Mouse (Mus musculus) CH12.LX (cell line): ENCODE data around the gene Tmod3. TPM values are rescaled to one million over a fixed set of nuclear protein-coding genes. Genes with fewer than 3 reads are reported as not detected.

Experiments
- DNase-seq: peaks from one replicate; pipeline ENCODE4 v3.0.0-alpha.2; 2013; ENCODE audit errors: extremely low read depth
- H3K27ac ChIP-seq: 2 replicates; pipeline ENCODE4 v1.5.1; 2012; ENCODE audit warnings: low read depth, mild to moderate bottlenecking, control low read depth, moderate library complexity; ENCODE audit not compliant: insufficient read depth
- H3K27me3 ChIP-seq: replicated peaks from 2 replicates; pipeline ENCODE3; 2012; ENCODE audit warnings: inconsistent platforms
- H3K36me3 ChIP-seq, 2 experiments: replicated peaks in 1 of 2; 2 replicates each; pipeline versions ENCODE3 to v1.6.1; 2012; ENCODE audit warnings: inconsistent platforms in 1 of 2, low read length in 1 of 2, mild to moderate bottlenecking in 1 of 2, mixed read lengths in 1 of 2, moderate library complexity in 1 of 2; ENCODE audit not compliant: control insufficient read depth in 1 of 2, insufficient read depth in 1 of 2
- H3K4me1 ChIP-seq, 2 experiments: 2 replicates each; pipeline ENCODE4 v1.6.1; 2012; ENCODE audit warnings: inconsistent platforms in 1 of 2, moderate library complexity in 1 of 2; ENCODE audit not compliant: insufficient read depth in 2 of 2, control insufficient read depth in 1 of 2
- H3K4me2 ChIP-seq: 2 replicates; pipeline ENCODE4 v1.6.1; 2012; ENCODE audit warnings: low read depth, mild to moderate bottlenecking, control low read depth; ENCODE audit not compliant: poor library complexity, insufficient read depth, severe bottlenecking
- H3K4me3 ChIP-seq, 3 experiments: fragments of 150-350 bp in 1 of 3; sonication (generic) in 1 of 3; replicated peaks in 1 of 3; 2 replicates each; pipeline versions ENCODE3 to v1.5.1; 2011 to 2012; ENCODE audit warnings: low read depth in 2 of 3, low read length in 2 of 3, mild to moderate bottlenecking in 2 of 3, moderate library complexity in 2 of 3, control low read depth in 1 of 3, improper control_type of control experiment in 1 of 3, inconsistent platforms in 1 of 3, mixed read lengths in 1 of 3; ENCODE audit not compliant: poor library complexity in 1 of 3
- H3K79me2 ChIP-seq: replicated peaks from 2 replicates; pipeline ENCODE4 v1.6.1; 2012; ENCODE audit warnings: mild to moderate bottlenecking, moderate library complexity; ENCODE audit not compliant: control insufficient read depth, poor library complexity, insufficient read depth, severe bottlenecking; ENCODE audit errors: extremely low read depth
- H3K9ac ChIP-seq: 2 replicates; pipeline ENCODE4 v1.6.1; 2012; ENCODE audit warnings: low read depth, mild to moderate bottlenecking, control low read depth, moderate library complexity; ENCODE audit not compliant: insufficient read depth
- H3K9me3 ChIP-seq: replicated peaks from 2 replicates; pipeline ENCODE3; 2012; ENCODE audit warnings: low read length, inconsistent platforms, mixed read lengths
- BHLHE40 ChIP-seq: IDR thresholded peaks from 2 replicates; pipeline ENCODE4 v1.6.1; 2011; ENCODE audit warnings: mild to moderate bottlenecking, low read depth, low read length, improper control_type of control experiment
- CHD1 ChIP-seq: IDR thresholded peaks from 2 replicates; pipeline ENCODE4 v1.6.1; 2012; ENCODE audit warnings: low read depth, low read length, improper control_type of control experiment, inconsistent platforms
- CTCF ChIP-seq, 2 experiments: IDR thresholded peaks in 1 of 2; conservative IDR thresholded peaks in 1 of 2; 2 replicates each; pipeline ENCODE4 v1.5.1; 2011 to 2012; ENCODE audit warnings: low read depth in 2 of 2, low read length in 2 of 2, improper control_type of control experiment in 1 of 2, inconsistent platforms in 1 of 2, mild to moderate bottlenecking in 1 of 2, moderate library complexity in 1 of 2
- ELF1 ChIP-seq: IDR thresholded peaks from 2 replicates; pipeline ENCODE4 v1.6.1; 2014; ENCODE audit warnings: low read depth, mild to moderate bottlenecking, inconsistent platforms, low read length, improper control_type of control experiment
- ETS1 ChIP-seq: conservative IDR thresholded peaks from 2 replicates; pipeline ENCODE4 v1.6.1; 2012; ENCODE audit warnings: low read depth, mild to moderate bottlenecking, inconsistent platforms, low read length, improper control_type of control experiment, moderate library complexity
- GABPA ChIP-seq: IDR thresholded peaks from 2 replicates; pipeline ENCODE4 v1.6.1; 2012; ENCODE audit warnings: low read depth, low read length, improper control_type of control experiment, inconsistent platforms; ENCODE audit not compliant: insufficient replicate concordance
- JUND ChIP-seq: conservative IDR thresholded peaks from 2 replicates; pipeline ENCODE4 v1.6.1; 2011; ENCODE audit warnings: low read depth, low read length, improper control_type of control experiment
- MAX ChIP-seq: IDR thresholded peaks from 2 replicates; pipeline ENCODE4 v1.6.1; 2011; ENCODE audit warnings: low read length, improper control_type of control experiment
- MEF2A ChIP-seq: IDR thresholded peaks from 2 replicates; pipeline ENCODE4 v1.6.1; 2014; ENCODE audit warnings: low read depth, mild to moderate bottlenecking, inconsistent platforms, low read length, improper control_type of control experiment, borderline replicate concordance
- MYC ChIP-seq: IDR thresholded peaks from 2 replicates; pipeline ENCODE4 v1.6.1; 2011; ENCODE audit warnings: low read depth, mild to moderate bottlenecking, improper control_type of control experiment, low read length
- NELFE ChIP-seq: IDR thresholded peaks from 2 replicates; pipeline ENCODE4 v1.6.1; 2011; ENCODE audit warnings: low read depth, low read length, improper control_type of control experiment
- NRF1 ChIP-seq: IDR thresholded peaks from 2 replicates; pipeline ENCODE4 v1.6.1; 2014; ENCODE audit warnings: low read depth, mild to moderate bottlenecking, inconsistent platforms, low read length, improper control_type of control experiment, moderate library complexity
- PAX5 ChIP-seq: IDR thresholded peaks from 2 replicates; pipeline ENCODE4 v1.6.1; 2012; ENCODE audit warnings: low read length, inconsistent platforms, mixed read lengths
- SIN3A ChIP-seq: IDR thresholded peaks from 2 replicates; pipeline ENCODE4 v1.6.1; 2012; ENCODE audit warnings: low read length, improper control_type of control experiment, inconsistent platforms
- SMC3 ChIP-seq: IDR thresholded peaks from 2 replicates; pipeline ENCODE4 v1.6.1; 2011; ENCODE audit warnings: low read depth, low read length, improper control_type of control experiment
- TBP ChIP-seq: conservative IDR thresholded peaks from 2 replicates; pipeline ENCODE4 v1.6.1; 2011; ENCODE audit warnings: low read depth, low read length, improper control_type of control experiment
- TCF12 ChIP-seq: IDR thresholded peaks from 2 replicates; pipeline ENCODE4 v1.6.1; 2014; ENCODE audit warnings: low read depth, mild to moderate bottlenecking, inconsistent platforms, low read length, improper control_type of control experiment
- UBTF ChIP-seq: IDR thresholded peaks from 2 replicates; pipeline ENCODE4 v1.6.1; 2012; ENCODE audit warnings: low read depth, mild to moderate bottlenecking, inconsistent platforms, low read length, improper control_type of control experiment, moderate library complexity
- USF1 ChIP-seq: IDR thresholded peaks from 2 replicates; pipeline ENCODE4 v1.6.1; 2014; ENCODE audit warnings: low read depth, mild to moderate bottlenecking, inconsistent platforms, low read length, improper control_type of control experiment
- ZC3H11A ChIP-seq: IDR thresholded peaks from 2 replicates; pipeline ENCODE4 v1.6.1; 2012; ENCODE audit warnings: low read depth, mild to moderate bottlenecking, inconsistent platforms, low read length, improper control_type of control experiment
- ZKSCAN1 ChIP-seq: IDR thresholded peaks from 2 replicates; pipeline ENCODE4 v1.6.1; 2012; ENCODE audit warnings: low read depth, inconsistent platforms, low read length, improper control_type of control experiment, borderline replicate concordance
- dilution Hi-C: fragments of 300-500 bp; cut with MboI; formaldehyde crosslinking; loops from 2 replicates; pipeline ENCODE4 v1.14.3; 2020; ENCODE audit warnings: low sequenced_read_pairs; ENCODE audit not compliant: extremely low pct_unique_long_range_greater_than_20kb, extremely low pct_ligation_motif_present
- in situ Hi-C: fragments of 300-500 bp; cut with MboI; formaldehyde crosslinking; loops from 3 replicates; pipeline ENCODE4 v1.14.3; 2019; ENCODE audit warnings: low sequenced_read_pairs, low pct_ligation_motif_present, low pct_unique_long_range_greater_than_20kb, mixed read lengths
- polyA plus RNA-seq: library from polyadenylated mRNA; unstranded; fragments of >175 nt; gene quantifications from 2 replicates; pipeline ENCODE4 v1.2.1, GENCODE M21; 2012; ENCODE audit warnings: low read depth; ENCODE audit not compliant: insufficient read length
- total RNA-seq, 2 experiments: library from RNA; depleted of rRNA; stranded (reverse); fragments of 300-350 nt in 1 of 2; fragments of >200 nt in 1 of 2; gene quantifications; 2 replicates each; pipeline ENCODE4 v1.2.3; 2012 to 2014

Gene Tmod3
- total and polyA plus RNA-seq, 3 experiments = 40.5 to 71.0 (median 52.0) TPM

- no peak for DNase-seq
- Histone ChIP-seq H3K27ac (no peak overlapping the region), H3K4me3 (no peak overlapping the region), H3K9me3 (peaks cover 4% of the 10 kb centered on the region), H3K4me2 (no peak overlapping the region), H3K36me3 (peaks cover 0 to 16% of the 10 kb centered on the region in 2 experiments), H3K4me1 (peaks cover 11 to 55% of the 10 kb centered on the region in 2 experiments), H3K27me3 (no peaks in the 10 kb centered on the region), H3K9ac (no peak overlapping the region), H3K79me2 (peaks cover 46% of the 10 kb centered on the region)
- in situ Hi-C loops = no loop called here
- no peak for TF ChIP-seq PAX5
- no peak for TF ChIP-seq MYC
- no peak for TF ChIP-seq CTCF (conservative IDR thresholded peaks at IDR 0.05 in 1 of 2, IDR thresholded peaks at IDR 0.05 in 1 of 2; ENCODE audit: low read depth in 2 of 2, low read length in 2 of 2)
- TF ChIP-seq ELF1 = no peak
- TF ChIP-seq JUND = no peak
- no peak for TF ChIP-seq TCF12
- no peak for TF ChIP-seq MAX
- no peak for TF ChIP-seq USF1
- TF ChIP-seq BHLHE40 = no peak
- TF ChIP-seq TBP = no peak
- TF ChIP-seq GABPA = no peak
- TF ChIP-seq MEF2A = no peak
- TF ChIP-seq NRF1 = no peak
- TF ChIP-seq NELFE = no peak
- TF ChIP-seq UBTF = no peak
- TF ChIP-seq SMC3 = no peak
- TF ChIP-seq ZC3H11A = no peak
- TF ChIP-seq ETS1 = no peak
- TF ChIP-seq SIN3A = no peak
- dilution Hi-C loops = no loop called here
These were observed 8.1 kb downstream of the Tmod3 start for GRCm38 (mm10) chr9:75551342-75551741.

DNA sequence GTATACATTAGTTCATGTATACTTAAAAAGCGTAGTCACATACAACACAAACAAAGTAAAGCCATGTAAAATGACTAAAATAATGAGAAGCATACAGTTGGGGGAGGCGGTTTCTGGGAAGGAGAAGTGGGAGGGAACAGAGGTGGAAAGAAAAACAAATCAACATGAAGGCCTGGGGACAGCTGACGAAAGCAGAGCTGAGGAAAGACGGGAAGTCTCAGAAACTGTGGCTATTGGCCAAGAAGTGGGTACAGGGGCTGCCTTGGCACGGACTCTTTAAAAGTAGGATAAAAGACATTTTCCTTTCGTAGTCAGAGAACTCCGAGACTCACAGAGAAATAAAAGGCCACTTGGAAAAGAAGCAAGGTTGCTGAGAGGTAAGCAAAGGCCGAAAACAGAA, 10.4 kb downstream of the Tmod3 start:
- Histone ChIP-seq H3K27ac (no peak overlapping the region), H3K36me3 (peaks cover 0 to 20% of the 10 kb centered on the region in 2 experiments), H3K79me2 (peaks cover 49% of the 10 kb centered on the region), H3K27me3 (no peaks in the 10 kb centered on the region), H3K4me2 (no peak overlapping the region), H3K4me3 (no peak overlapping the region), H3K9me3 (peaks cover 4% of the 10 kb centered on the region), H3K4me1 (peaks cover 11 to 65% of the 10 kb centered on the region in 2 experiments), H3K9ac (no peak overlapping the region)
- in situ Hi-C loops = no loop called here
- TF ChIP-seq BHLHE40 = no peak
- TF ChIP-seq TBP = no peak
- no peak for TF ChIP-seq CHD1
- no peak for TF ChIP-seq ZKSCAN1
- no peak for TF ChIP-seq MYC
- no peak for DNase-seq
- dilution Hi-C loops = no loop called here
